Mouse (Mus musculus) spleen, adult 2 months (tissue): ENCODE results near the gene Ly75. TPM values are rescaled to one million over a fixed set of nuclear protein-coding genes. Genes with fewer than 3 reads are reported as not detected.

Source experiments
- DNase-seq, 2 experiments: peaks; one replicate each; pipeline versions ENCODE4 v3.0.0 to v3.0.0-alpha.2; 2012 to 2021; ENCODE audit warnings: low spot score in 2 of 2, low read depth in 1 of 2
- H3K27ac ChIP-seq: fragments of 200-500 bp; 2 replicates; pipeline ENCODE4 v1.5.1; 2012; ENCODE audit warnings: low read length, inconsistent platforms; ENCODE audit not compliant: insufficient read depth
- H3K27me3 ChIP-seq: fragments of 200-500 bp; 2 replicates; pipeline ENCODE4 v1.6.1; 2012; ENCODE audit warnings: mild to moderate bottlenecking, moderate library complexity, low read length, inconsistent platforms; ENCODE audit not compliant: control insufficient read depth, insufficient read depth
- H3K36me3 ChIP-seq: fragments of 200-500 bp; 2 replicates; pipeline ENCODE4 v1.6.1; 2012; ENCODE audit warnings: mild to moderate bottlenecking, low read length, inconsistent platforms; ENCODE audit not compliant: control insufficient read depth, insufficient read depth
- H3K4me1 ChIP-seq: fragments of 200-500 bp; 2 replicates; pipeline ENCODE4 v1.6.1; 2011; ENCODE audit warnings: inconsistent platforms; ENCODE audit not compliant: control insufficient read depth, insufficient read depth, insufficient read length
- H3K4me3 ChIP-seq: fragments of 200-500 bp; 2 replicates; pipeline ENCODE4 v1.5.1; 2011; ENCODE audit warnings: mild to moderate bottlenecking, inconsistent platforms; ENCODE audit not compliant: insufficient read depth, insufficient read length; ENCODE audit errors: extremely low read depth
- CTCF ChIP-seq: fragments of 200-500 bp; IDR thresholded peaks from 2 replicates; pipeline ENCODE4 v1.5.1; 2011; ENCODE audit warnings: mild to moderate bottlenecking, inconsistent platforms; ENCODE audit not compliant: insufficient read depth, insufficient read length, insufficient replicate concordance; ENCODE audit errors: extremely low read depth
- POLR2A ChIP-seq: fragments of 200-500 bp; IDR thresholded peaks from 2 replicates; pipeline ENCODE4 v1.6.1; 2011; ENCODE audit warnings: low read depth, low read length, inconsistent platforms
- WGBS: fragments of 180-500 bp; shearing (Covaris S2); methylation state at CpG from one replicate; pipeline ENCODE4 v1.1.7; 2018; 5-methylcytosine and 5-hydroxymethylcytosine counted together
- polyA plus RNA-seq: library from polyadenylated mRNA; depleted of rRNA; stranded (reverse); fragments of >200 nt; gene quantifications from 2 replicates; pipeline ENCODE4 v1.2.3, GENCODE M21; 2012

Gene Ly75
- polyA plus RNA-seq, 1 experiment = 2.3 TPM

DNA sequence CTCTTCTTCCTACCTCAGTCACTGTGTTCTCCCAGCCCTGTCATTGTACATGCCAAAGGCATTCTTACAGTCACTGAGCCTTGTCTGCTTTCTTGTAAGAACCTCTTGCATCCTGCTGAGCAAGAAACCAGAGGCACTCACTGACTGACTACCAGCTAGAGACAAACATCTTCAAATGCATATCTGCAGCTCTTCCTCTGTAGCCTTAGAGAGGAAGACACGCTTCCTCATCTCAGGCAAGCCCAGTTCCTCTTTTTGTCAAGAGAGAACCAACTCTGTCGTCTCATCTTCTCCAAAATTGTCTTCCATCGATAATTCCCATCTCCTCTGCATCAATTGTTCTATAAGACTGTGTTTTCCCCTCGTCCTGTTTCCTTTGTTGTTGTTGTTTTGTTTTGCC is 94.5 kb downstream of the Ly75 start:
- no peak overlapping the region for H3K27ac ChIP-seq
- H3K27me3 ChIP-seq = no peaks in the 10 kb centered on the region; the same call in 1 of the 2 replicates
- peaks cover 10% of the 10 kb centered on the region for H3K4me1 ChIP-seq
- TF ChIP-seq POLR2A = no peak
- TF ChIP-seq CTCF = no peak
- no peaks in the 10 kb centered on the region for H3K36me3 ChIP-seq
- peak; percentile 14 to 15 for DNase-seq
- H3K4me3 ChIP-seq = no peak overlapping the region
- WGBS = 23% methylated on average over 4 of the region's 4 CpGs

GRCm38 (mm10) chr2:60285107-60285617 is 97.9 kb downstream of the Ly75 start:
- no peaks in the 10 kb centered on the region for H3K36me3 ChIP-seq
- no peak for DNase-seq
- H3K4me1 ChIP-seq = peaks cover 11% of the 10 kb centered on the region
- no peak overlapping the region for H3K4me3 ChIP-seq
- no peak for TF ChIP-seq POLR2A
- TF ChIP-seq CTCF = no peak
- no peak overlapping the region for H3K27ac ChIP-seq
- no peaks in the 10 kb centered on the region; the same call in 1 of the 2 replicates for H3K27me3 ChIP-seq
- 86% methylated on average over 8 of the region's 8 CpGs for WGBS

- no peaks in the 10 kb centered on the region for H3K36me3 ChIP-seq
- H3K4me3 ChIP-seq = peak within 1 kb of the TSS; percentile 42; the same call in 1 of the 2 replicates
- WGBS = 41% methylated on average over 4 of the region's 4 CpGs
- DNase-seq = no peak
- H3K4me1 ChIP-seq = peaks cover 11% of the 10 kb centered on the region
- H3K27me3 ChIP-seq = no peaks in the 10 kb centered on the region; the same call in 1 of the 2 replicates
- TF ChIP-seq CTCF = no peak
- TF ChIP-seq POLR2A = no peak
- peak within 1 kb of the TSS; percentile 54 for H3K27ac ChIP-seq
These were observed 98.7 kb downstream of the Ly75 start, which contains the start of gene Cd302 for GRCm38 (mm10) chr2:60284467-60284821. Gene Cd302, minus strand, starts transcription at chr2:60284488.

DNA sequence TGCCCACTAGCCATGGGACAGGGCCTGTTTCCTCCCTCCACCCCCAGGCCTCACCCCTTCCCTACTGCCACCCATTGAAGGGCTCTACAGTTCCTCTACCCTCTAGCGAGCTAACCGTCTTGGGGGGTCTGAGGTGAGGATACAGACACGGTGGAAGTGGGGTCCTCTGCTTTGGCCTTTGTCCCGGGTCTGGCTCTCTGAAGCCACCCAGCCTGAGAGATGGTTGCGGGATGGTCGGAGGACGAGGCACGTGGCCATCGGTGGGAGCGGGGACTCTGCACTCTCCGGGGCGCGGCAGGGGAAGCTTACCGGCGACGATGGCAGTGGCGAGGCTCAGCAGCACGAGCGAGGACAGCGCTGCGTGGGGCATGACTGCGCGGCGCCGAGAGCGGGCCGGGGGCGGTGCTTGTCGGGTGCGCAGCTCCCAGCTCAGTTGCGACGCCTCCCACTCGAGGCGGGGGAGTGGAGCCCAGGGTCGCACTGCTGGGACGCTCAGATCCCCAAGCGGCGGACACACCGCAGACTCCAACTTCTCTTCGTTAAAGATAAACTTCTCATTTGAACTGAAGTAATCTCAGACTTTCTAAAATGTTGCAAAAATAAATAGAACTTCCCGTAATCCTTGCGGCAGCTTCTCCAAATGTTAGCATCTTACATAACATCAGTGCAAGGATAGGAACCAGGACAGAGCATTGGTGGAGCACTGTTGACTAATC is 99.2 kb downstream of the Ly75 start:
- TF ChIP-seq POLR2A (no peak), CTCF (no peak)
- Histone ChIP-seq H3K27ac (peak overlapping the region; percentile 54), H3K4me3 (peak overlapping the region; percentile 42; the same call in 1 of the 2 replicates), H3K4me1 (peaks cover 11% of the 10 kb centered on the region), H3K36me3 (no peaks in the 10 kb centered on the region), H3K27me3 (no peaks in the 10 kb centered on the region; the same call in 1 of the 2 replicates)
- 2% methylated on average over 42 of the region's 42 CpGs for WGBS
- DNase-seq = peak in 1 of 2 experiments; percentile 48

- H3K4me3 ChIP-seq = peak overlapping the region; percentile 42; the same call in 1 of the 2 replicates
- peaks cover 9% of the 10 kb centered on the region for H3K4me1 ChIP-seq
- DNase-seq = no peak
- 41% methylated on average over 9 of the region's 9 CpGs for WGBS
- H3K27me3 ChIP-seq = no peaks in the 10 kb centered on the region; the same call in 1 of the 2 replicates
- TF ChIP-seq POLR2A = no peak
- no peak for TF ChIP-seq CTCF
- no peaks in the 10 kb centered on the region for H3K36me3 ChIP-seq
- peak overlapping the region; percentile 54 for H3K27ac ChIP-seq
These were observed 99.8 kb downstream of the Ly75 start for GRCm38 (mm10) chr2:60283208-60283750.

DNA sequence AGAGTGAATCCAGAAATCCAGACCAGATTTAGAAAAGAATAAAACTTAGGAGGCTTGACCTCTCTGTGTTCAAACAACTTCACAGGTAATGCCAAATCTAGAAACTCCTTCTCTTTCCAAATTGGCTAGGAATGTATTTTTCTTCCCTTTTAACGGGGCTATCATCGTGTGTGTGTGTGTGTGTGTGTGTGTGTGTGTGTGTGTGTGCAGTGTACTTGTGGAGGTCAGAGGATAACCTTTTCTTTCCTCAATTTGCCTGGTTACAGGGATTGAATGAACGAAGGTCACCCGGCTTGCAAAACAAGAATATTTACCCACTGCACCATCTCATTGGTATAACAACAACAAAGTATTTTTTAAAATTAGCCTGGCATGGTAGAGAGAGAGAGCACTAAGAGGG is 100.5 kb downstream of the Ly75 start:
- Histone ChIP-seq H3K27me3 (no peaks in the 10 kb centered on the region; the same call in 1 of the 2 replicates), H3K4me1 (peaks cover 6% of the 10 kb centered on the region)
- 84% methylated on average over 4 of the region's 4 CpGs for WGBS

GRCm38 (mm10) chr2:60278627-60279026 is 104.5 kb downstream of the Ly75 start:
- H3K4me3 ChIP-seq = no peak overlapping the region
- no peaks in the 10 kb centered on the region for H3K27me3 ChIP-seq
- H3K27ac ChIP-seq = no peak overlapping the region
- no peaks in the 10 kb centered on the region for H3K36me3 ChIP-seq
- no peak for DNase-seq
- TF ChIP-seq POLR2A = no peak
- no peak for TF ChIP-seq CTCF
- H3K4me1 ChIP-seq = peaks cover 1% of the 10 kb centered on the region; the same call in 1 of the 2 replicates
- WGBS = 34% methylated on average over 4 of the region's 4 CpGs

More for the DNA sequence above, 100.5 kb downstream of the Ly75 start:
- H3K27ac ChIP-seq = no peak overlapping the region
- no peak for TF ChIP-seq POLR2A
- no peak for TF ChIP-seq CTCF
- no peaks in the 10 kb centered on the region for H3K36me3 ChIP-seq
- DNase-seq = no peak
- H3K4me3 ChIP-seq = no peak overlapping the region
